Comparison of ENCODE assay signal across 19 mouse cellular contexts in the genomic region with DNA sequence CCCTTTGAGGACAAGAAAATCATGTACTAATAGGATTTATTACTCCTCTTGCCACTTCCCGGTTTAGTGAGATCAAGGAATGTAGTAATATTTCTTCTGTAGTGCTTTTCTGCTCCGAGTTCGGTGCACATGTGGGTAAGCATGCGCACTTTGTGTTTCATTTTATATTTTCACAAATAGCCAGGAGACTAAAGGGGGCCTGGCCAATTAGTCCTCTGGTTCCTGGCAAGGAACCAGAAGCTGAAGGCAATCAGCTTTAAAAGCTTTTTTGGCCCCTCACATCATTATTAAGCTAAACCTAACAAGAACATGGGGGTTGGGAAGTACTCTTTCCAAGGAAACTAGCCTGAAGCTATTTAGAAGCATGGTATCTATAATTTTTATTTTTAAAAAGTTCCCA.
DNase-seq lines count a peak whose midpoint lies in the region; ATAC-seq and TF ChIP-seq lines count a peak whose summit lies in the region.
"Had no signal": no experiment of that assay in that cellular context is flagged by ENCODE, and none has a peak within 500 bp of the region (broad histone marks: within the 10 kb centered on the region; RNA-seq: fewer than 3 reads in every experiment).

No protein-coding gene starts in this region.

- no peak overlapping the region for H3K4me3 ChIP-seq in lung, embryonic 14.5 days (ENCODE audit: low read depth, low read length)
- H3K4me3 ChIP-seq in forebrain, embryonic 11.5 days (ENCODE audit: low read depth, low read length): no peak overlapping the region
- H3K4me3 ChIP-seq in forebrain, embryonic 16.5 days (replicated peaks; ENCODE audit: low read length): no peak overlapping the region
- H3K4me3 ChIP-seq in limb, embryonic 14.5 days (replicated peaks; ENCODE audit: low read length): no peak overlapping the region
- H3K4me3 ChIP-seq: erythroblast, embryonic 14.5 days; heart, embryonic 10.5 days; hindbrain, embryonic 10.5 days; megakaryocyte, embryonic 14.5 days; stomach, embryonic 15.5 days had no signal

- ATAC-seq in lung, embryonic 14.5 days (ENCODE audit: insufficient read depth): no peak
- peak; percentile 78 for ATAC-seq in forebrain, embryonic 11.5 days (replicated peaks; ENCODE audit: low FRiP score)
- ATAC-seq in forebrain, embryonic 16.5 days: peak; percentile 74
- peak; percentile 78 for ATAC-seq in limb, embryonic 14.5 days (ENCODE audit: low FRiP score, low read depth)
- ATAC-seq in inflammation-experienced regulatory T-cells, adult 6 months: no peak
- ATAC-seq: liver, postnatal 0 days had no signal

- peak; percentile 48 for DNase-seq in lung, embryonic 14.5 days
- DNase-seq in lung, postnatal 14 days: no peak
- DNase-seq in forebrain, embryonic 11.5 days (ENCODE audit: low spot score): peak; percentile 49
- peak; percentile 81 for DNase-seq in limb, embryonic 14.5 days (ENCODE audit: low spot score)
- DNase-seq in adrenal gland, postnatal 25 days: no peak
- DNase-seq: adrenal gland, adult 8-10 months; cerebellum, adult 11 months; cerebellum, postnatal 36 days; kidney, adult 8-10 months; kidney, postnatal 4 days; liver, postnatal 0 days; right cerebral cortex, postnatal 25 days had no signal

- H3K4me1 ChIP-seq in lung, embryonic 14.5 days (ENCODE audit: insufficient read depth): no peaks in the 10 kb centered on the region
- no peaks in the 10 kb centered on the region for H3K4me1 ChIP-seq in forebrain, embryonic 11.5 days (replicated peaks; ENCODE audit: control insufficient read depth, insufficient read depth, low read length)
- peaks cover 10% of the 10 kb centered on the region for H3K4me1 ChIP-seq in forebrain, embryonic 16.5 days (replicated peaks; ENCODE audit: control insufficient read depth, insufficient read depth, low read length)
- H3K4me1 ChIP-seq in limb, embryonic 14.5 days (ENCODE audit: control insufficient read depth, insufficient read depth, low read length): peaks cover 11% of the 10 kb centered on the region; the same call in 1 of the 2 replicates
- H3K4me1 ChIP-seq: heart, embryonic 10.5 days; hindbrain, embryonic 10.5 days; megakaryocyte, embryonic 14.5 days had no signal

- no peak overlapping the region for H3K27ac ChIP-seq in lung, embryonic 14.5 days (ENCODE audit: low read depth)
- H3K27ac ChIP-seq in forebrain, embryonic 11.5 days (ENCODE audit: low read depth, low read length): no peak overlapping the region
- H3K27ac ChIP-seq in forebrain, embryonic 16.5 days (ENCODE audit: low read length): no peak overlapping the region
- no peak overlapping the region for H3K27ac ChIP-seq in limb, embryonic 14.5 days (replicated peaks; ENCODE audit: low read depth, low read length)
- H3K27ac ChIP-seq: heart, embryonic 10.5 days; hindbrain, embryonic 10.5 days; stomach, embryonic 15.5 days had no signal

- no peak overlapping the region for H3K9ac ChIP-seq in lung, embryonic 14.5 days
- no peak overlapping the region for H3K9ac ChIP-seq in forebrain, embryonic 11.5 days (ENCODE audit: low read length)
- H3K9ac ChIP-seq in forebrain, embryonic 16.5 days (replicated peaks; ENCODE audit: low read depth, low read length): no peak overlapping the region
- H3K9ac ChIP-seq in limb, embryonic 14.5 days (ENCODE audit: low read depth, low read length, severe bottlenecking): no peak overlapping the region
- H3K9ac ChIP-seq: liver, postnatal 0 days; stomach, embryonic 15.5 days had no signal

- no peaks in the 10 kb centered on the region for H3K9me3 ChIP-seq in lung, embryonic 14.5 days (ENCODE audit: low read depth, low read length)
- no peaks in the 10 kb centered on the region for H3K9me3 ChIP-seq in forebrain, embryonic 11.5 days (ENCODE audit: control insufficient read depth, low read length)
- H3K9me3 ChIP-seq in forebrain, embryonic 16.5 days (ENCODE audit: control insufficient read depth, low read length): no peaks in the 10 kb centered on the region
- no peaks in the 10 kb centered on the region for H3K9me3 ChIP-seq in limb, embryonic 14.5 days (ENCODE audit: control insufficient read depth, low read length)
- H3K9me3 ChIP-seq: heart, embryonic 10.5 days; hindbrain, embryonic 10.5 days; megakaryocyte, embryonic 14.5 days; stomach, embryonic 15.5 days had no signal

- no peaks in the 10 kb centered on the region for H3K36me3 ChIP-seq in lung, embryonic 14.5 days (ENCODE audit: insufficient read depth)
- H3K36me3 ChIP-seq in forebrain, embryonic 11.5 days (ENCODE audit: control insufficient read depth, insufficient read depth, low read length): no peaks in the 10 kb centered on the region
- H3K36me3 ChIP-seq in forebrain, embryonic 16.5 days (ENCODE audit: control insufficient read depth, insufficient read depth): no peaks in the 10 kb centered on the region
- H3K36me3 ChIP-seq in limb, embryonic 14.5 days (ENCODE audit: control insufficient read depth, insufficient read depth, low read length): no peaks in the 10 kb centered on the region
- H3K36me3 ChIP-seq: heart, embryonic 10.5 days; hindbrain, embryonic 10.5 days; stomach, embryonic 15.5 days had no signal

- 57% methylated on average over 4 of the region's 4 CpGs for WGBS in lung, embryonic 14.5 days
- WGBS in forebrain, embryonic 11.5 days: 46% methylated on average over 4 of the region's 4 CpGs
- 10% methylated on average over 4 of the region's 4 CpGs for WGBS in forebrain, embryonic 16.5 days
- 7% methylated on average over 4 of the region's 4 CpGs for WGBS in limb, embryonic 14.5 days

- no peak overlapping the region for H3K4me2 ChIP-seq in lung, embryonic 14.5 days
- no peak overlapping the region for H3K4me2 ChIP-seq in forebrain, embryonic 11.5 days (ENCODE audit: low read depth, low read length, severe bottlenecking)
- no peak overlapping the region for H3K4me2 ChIP-seq in forebrain, embryonic 16.5 days (ENCODE audit: low read length)
- H3K4me2 ChIP-seq in limb, embryonic 14.5 days (replicated peaks; ENCODE audit: low read depth, low read length, severe bottlenecking): no peak overlapping the region
- H3K4me2 ChIP-seq: stomach, embryonic 15.5 days had no signal

- H3K27me3 ChIP-seq in lung, embryonic 14.5 days (ENCODE audit: insufficient read depth, low read length): no peaks in the 10 kb centered on the region
- no peaks in the 10 kb centered on the region for H3K27me3 ChIP-seq in forebrain, embryonic 11.5 days (ENCODE audit: control insufficient read depth, insufficient read depth, low read length)
- H3K27me3 ChIP-seq in forebrain, embryonic 16.5 days (replicated peaks; ENCODE audit: control insufficient read depth, insufficient read depth, low read length): no peaks in the 10 kb centered on the region
- H3K27me3 ChIP-seq in limb, embryonic 14.5 days (ENCODE audit: control insufficient read depth, insufficient read depth, low read length): no peaks in the 10 kb centered on the region
- H3K27me3 ChIP-seq: megakaryocyte, embryonic 14.5 days; stomach, embryonic 15.5 days had no signal

- TF ChIP-seq POLR2A in limb, embryonic 14.5 days (IDR thresholded peaks at IDR 0.05; ENCODE audit: borderline replicate concordance, extremely low read depth, insufficient read depth, insufficient read length): no peak

- TF ChIP-seq CTCF in lung, embryonic 14.5 days (IDR thresholded peaks at IDR 0.05; ENCODE audit: low read depth): no peak

Comparison
In these comparisons a context has a peak if more than half of its experiments do, and no peak if none do; other contexts are left out.
1. DNase-seq: peak in lung, embryonic 14.5 days (single experiment), forebrain, embryonic 11.5 days (single experiment) and limb, embryonic 14.5 days (single experiment); none in lung, postnatal 14 days (single experiment) and adrenal gland, postnatal 25 days (single experiment).
2. ATAC-seq: peak in forebrain, embryonic 11.5 days (single experiment), forebrain, embryonic 16.5 days (single experiment) and limb, embryonic 14.5 days (single experiment); none in lung, embryonic 14.5 days (single experiment) and inflammation-experienced regulatory T-cells, adult 6 months (single experiment).